Mouse (Mus musculus): ENCODE results near the gene Rpl36a-ps1. TPM values are rescaled to one million over a fixed set of nuclear protein-coding genes. Genes with fewer than 3 reads are reported as not detected.
"Not testable (repeated sequence)": the region's sequence is repeated elsewhere in the genome, so short reads cannot be mapped to it uniquely, and the experiment has no call there.

Rpl36a-ps1 gene
- 0.63 TPM in 1 of 2 replicates, not detected in the other for polyA plus RNA-seq (2015; fragmentation: Nextera tagmentation; extraction: Ambion mirVana)

- Histone ChIP-seq H3K9ac (ENCODE audit: low read depth, low read length) (no peak within 1 kb of the TSS), H3K4me1 (ENCODE audit: control insufficient read depth, insufficient read depth, low read length) (no peaks in the 10 kb centered on the region), H3K9me3 (replicated peaks; ENCODE audit: control insufficient read depth, low read length, poor library complexity, severe bottlenecking) (no peaks in the 10 kb centered on the region; the same call in 1 of the 2 replicates), H3K36me3 (ENCODE audit: control insufficient read depth, insufficient read depth, low read length) (no peaks in the 10 kb centered on the region), H3K4me2 (ENCODE audit: low read length) (no peak within 1 kb of the TSS), H3K4me3 (ENCODE audit: low read depth, low read length) (no peak within 1 kb of the TSS), H3K27me3 (ENCODE audit: control insufficient read depth, insufficient read depth, low read depth, low read length) (no peaks in the 10 kb centered on the region), H3K27ac (ENCODE audit: low read length) (no peak within 1 kb of the TSS)
- 84% methylated on average over 7 of the region's 7 CpGs for WGBS
- ATAC-seq = no peak
Observed at GRCm38 (mm10) chr14:98994218-98994617, at the start of gene Rpl36a-ps1. Gene Rpl36a-ps1, minus strand, starts transcription at chr14:98994318.

- no peak for ATAC-seq
- no peak overlapping the region for H3K9ac ChIP-seq (ENCODE audit: low read depth, low read length)
- H3K4me1 ChIP-seq (ENCODE audit: control insufficient read depth, insufficient read depth, low read length) = peaks cover 19% of the 10 kb centered on the region
- H3K4me3 ChIP-seq (ENCODE audit: low read depth, low read length) = no peak overlapping the region
- no peak overlapping the region for H3K27ac ChIP-seq (ENCODE audit: low read length)
- H3K9me3 ChIP-seq (replicated peaks; ENCODE audit: control insufficient read depth, low read length, poor library complexity, severe bottlenecking) = no peaks in the 10 kb centered on the region
- no peaks in the 10 kb centered on the region for H3K27me3 ChIP-seq (ENCODE audit: control insufficient read depth, insufficient read depth, low read depth, low read length)
- peak overlapping the region; percentile 71; the same call in 1 of the 2 replicates for H3K4me2 ChIP-seq (ENCODE audit: low read length)
- no peaks in the 10 kb centered on the region; the same call in 1 of the 2 replicates for H3K36me3 ChIP-seq (ENCODE audit: control insufficient read depth, insufficient read depth, low read length)
- 61% methylated on average over 1 of the region's 1 CpGs for whole genome bisulfite sequencing
Observed at GRCm38 (mm10) chr14:99043499-99043898, 49.4 kb upstream of the Rpl36a-ps1 start.

GRCm38 (mm10) chr14:99041416-99041815 lies 47.3 kb upstream of the Rpl36a-ps1 start:
- H3K9ac ChIP-seq (ENCODE audit: low read depth, low read length) = no peak overlapping the region
- H3K9me3 ChIP-seq (replicated peaks; ENCODE audit: control insufficient read depth, low read length, poor library complexity, severe bottlenecking) = no peaks in the 10 kb centered on the region
- H3K36me3 ChIP-seq (ENCODE audit: control insufficient read depth, insufficient read depth, low read length) = peaks cover 4% of the 10 kb centered on the region; the same call in 1 of the 2 replicates
- no peak for ATAC-seq
- H3K4me1 ChIP-seq (ENCODE audit: control insufficient read depth, insufficient read depth, low read length) = peaks cover 17% of the 10 kb centered on the region
- no peaks in the 10 kb centered on the region for H3K27me3 ChIP-seq (ENCODE audit: control insufficient read depth, insufficient read depth, low read depth, low read length)
- 73% methylated on average over 4 of the region's 4 CpGs for WGBS
- H3K4me2 ChIP-seq (ENCODE audit: low read length) = no peak overlapping the region
- no peak overlapping the region for H3K4me3 ChIP-seq (ENCODE audit: low read depth, low read length)
- no peak overlapping the region for H3K27ac ChIP-seq (ENCODE audit: low read length)

GRCm38 (mm10) chr14:99039308-99039707 lies 45.2 kb upstream of the Rpl36a-ps1 start:
- H3K4me1 ChIP-seq (ENCODE audit: control insufficient read depth, insufficient read depth, low read length); H3K4me2 ChIP-seq (ENCODE audit: low read length); H3K36me3 ChIP-seq (ENCODE audit: control insufficient read depth, insufficient read depth, low read length); H3K27ac ChIP-seq (ENCODE audit: low read length); ATAC-seq; H3K9me3 ChIP-seq (replicated peaks; ENCODE audit: control insufficient read depth, low read length, poor library complexity, severe bottlenecking); H3K9ac ChIP-seq (ENCODE audit: low read depth, low read length); H3K4me3 ChIP-seq (ENCODE audit: low read depth, low read length); H3K27me3 ChIP-seq (ENCODE audit: control insufficient read depth, insufficient read depth, low read depth, low read length): not testable (repeated sequence)
- WGBS = 49% methylated on average over 5 of the region's 5 CpGs

- Histone ChIP-seq H3K4me2 (ENCODE audit: low read length) (no peak overlapping the region), H3K9me3 (replicated peaks; ENCODE audit: control insufficient read depth, low read length, poor library complexity, severe bottlenecking) (no peaks in the 10 kb centered on the region), H3K4me3 (ENCODE audit: low read depth, low read length) (no peak overlapping the region), H3K27ac (ENCODE audit: low read length) (no peak overlapping the region), H3K36me3 (ENCODE audit: control insufficient read depth, insufficient read depth, low read length) (peaks cover 12% of the 10 kb centered on the region), H3K4me1 (ENCODE audit: control insufficient read depth, insufficient read depth, low read length) (no peaks in the 10 kb centered on the region), H3K9ac (ENCODE audit: low read depth, low read length) (no peak overlapping the region), H3K27me3 (ENCODE audit: control insufficient read depth, insufficient read depth, low read depth, low read length) (no peaks in the 10 kb centered on the region)
- no peak for ATAC-seq
- WGBS = 82% methylated on average over 2 of the region's 2 CpGs
Observed at GRCm38 (mm10) chr14:99037703-99038102, 43.6 kb upstream of the Rpl36a-ps1 start.

- no peaks in the 10 kb centered on the region for H3K4me1 ChIP-seq (ENCODE audit: control insufficient read depth, insufficient read depth, low read length)
Observed at GRCm38 (mm10) chr14:99036039-99036438, 41.9 kb upstream of the Rpl36a-ps1 start.

GRCm38 (mm10) chr14:99034851-99035250 lies 40.7 kb upstream of the Rpl36a-ps1 start:
- H3K4me1 ChIP-seq (ENCODE audit: control insufficient read depth, insufficient read depth, low read length); H3K9me3 ChIP-seq (replicated peaks; ENCODE audit: control insufficient read depth, low read length, poor library complexity, severe bottlenecking); H3K4me3 ChIP-seq (ENCODE audit: low read depth, low read length); ATAC-seq; H3K27me3 ChIP-seq (ENCODE audit: control insufficient read depth, insufficient read depth, low read depth, low read length); H3K4me2 ChIP-seq (ENCODE audit: low read length); H3K9ac ChIP-seq (ENCODE audit: low read depth, low read length); H3K27ac ChIP-seq (ENCODE audit: low read length): not testable (repeated sequence)
- H3K36me3 ChIP-seq (ENCODE audit: control insufficient read depth, insufficient read depth, low read length) = peaks cover 15% of the 10 kb centered on the region
- 93% methylated on average over 8 of the region's 8 CpGs for WGBS

More at GRCm38 (mm10) chr14:99036039-99036438, 41.9 kb upstream of the Rpl36a-ps1 start:
- no peaks in the 10 kb centered on the region for H3K9me3 ChIP-seq (replicated peaks; ENCODE audit: control insufficient read depth, low read length, poor library complexity, severe bottlenecking)
- no peak overlapping the region for H3K27ac ChIP-seq (ENCODE audit: low read length)
- no peak for ATAC-seq
- WGBS = 82% methylated on average over 4 of the region's 4 CpGs
- H3K4me2 ChIP-seq (ENCODE audit: low read length) = no peak overlapping the region
- H3K4me3 ChIP-seq (ENCODE audit: low read depth, low read length) = no peak overlapping the region
- H3K27me3 ChIP-seq (ENCODE audit: control insufficient read depth, insufficient read depth, low read depth, low read length) = no peaks in the 10 kb centered on the region
- H3K9ac ChIP-seq (ENCODE audit: low read depth, low read length) = no peak overlapping the region
- peaks cover 15% of the 10 kb centered on the region for H3K36me3 ChIP-seq (ENCODE audit: control insufficient read depth, insufficient read depth, low read length)

- Histone ChIP-seq H3K27ac (ENCODE audit: low read length) (no peak overlapping the region), H3K27me3 (ENCODE audit: control insufficient read depth, insufficient read depth, low read depth, low read length) (no peaks in the 10 kb centered on the region), H3K9ac (ENCODE audit: low read depth, low read length) (no peak overlapping the region), H3K4me2 (ENCODE audit: low read length) (no peak overlapping the region), H3K36me3 (ENCODE audit: control insufficient read depth, insufficient read depth, low read length) (peaks cover 11% of the 10 kb centered on the region; the same call in 1 of the 2 replicates), H3K9me3 (replicated peaks; ENCODE audit: control insufficient read depth, low read length, poor library complexity, severe bottlenecking) (no peaks in the 10 kb centered on the region), H3K4me3 (ENCODE audit: low read depth, low read length) (no peak overlapping the region), H3K4me1 (ENCODE audit: control insufficient read depth, insufficient read depth, low read length) (no peaks in the 10 kb centered on the region)
- no peak for ATAC-seq
- WGBS = 85% methylated on average over 5 of the region's 5 CpGs
Observed at GRCm38 (mm10) chr14:99032596-99032995, 38.5 kb upstream of the Rpl36a-ps1 start.

- H3K27ac ChIP-seq (ENCODE audit: low read length) = no peak overlapping the region
- no peaks in the 10 kb centered on the region for H3K27me3 ChIP-seq (ENCODE audit: control insufficient read depth, insufficient read depth, low read depth, low read length)
- no peaks in the 10 kb centered on the region; the same call in 1 of the 2 replicates for H3K9me3 ChIP-seq (replicated peaks; ENCODE audit: control insufficient read depth, low read length, poor library complexity, severe bottlenecking)
- no peaks in the 10 kb centered on the region for H3K4me1 ChIP-seq (ENCODE audit: control insufficient read depth, insufficient read depth, low read length)
- no peak overlapping the region for H3K4me2 ChIP-seq (ENCODE audit: low read length)
- no peak overlapping the region for H3K4me3 ChIP-seq (ENCODE audit: low read depth, low read length)
- WGBS = 81% methylated on average over 5 of the region's 5 CpGs
- H3K9ac ChIP-seq (ENCODE audit: low read depth, low read length) = no peak overlapping the region
- ATAC-seq = peak; percentile 59; the same call in 1 of the 2 replicates
- H3K36me3 ChIP-seq (ENCODE audit: control insufficient read depth, insufficient read depth, low read length) = peaks cover 11% of the 10 kb centered on the region; the same call in 1 of the 2 replicates
Observed at GRCm38 (mm10) chr14:99031337-99031873, 37.3 kb upstream of the Rpl36a-ps1 start.

All from midbrain, embryonic 16.5 days (tissue).